Mouse (Mus musculus) CD4-positive, CD25-positive, alpha-beta regulatory T cell, adult 9 weeks (primary cell): ENCODE data around the gene Hmgn1. TPM values are rescaled to one million over a fixed set of nuclear protein-coding genes. Genes with fewer than 3 reads are reported as not detected.

ENCODE experiments used
- polyA plus RNA-seq: library from polyadenylated mRNA; unstranded; fragments of 100-300 nt; shearing (Covaris generic); gene quantifications from one replicate; pipeline ENCODE4 v1.2.1, GENCODE M21; 2017

Hmgn1 gene
- 67.8 TPM for polyA plus RNA-seq

GRCm38 (mm10) chr16:96127657-96128344, at the start of gene Hmgn1:
Gene Hmgn1 (minus strand): TSS chr16:96127729.

GRCm38 (mm10) chr16:96145110-96145800, 17.7 kb upstream of the Hmgn1 start, which contains the start of gene Wrb:
Gene Wrb (plus strand): TSS chr16:96145407.

GRCm38 (mm10) chr16:96082301-96083178, 45.0 kb downstream of the Hmgn1 start, which contains the start of gene Brwd1:
Gene Brwd1 (minus strand): TSS chr16:96082526.

Other genes with a start within 250 kb of the Hmgn1 start
- 72.7 TPM for gene Psmg1, start 136.8 kb downstream of the Hmgn1 start, polyA plus RNA-seq
- gene Brwd1, start 45.2 kb downstream of the Hmgn1 start, polyA plus RNA-seq: 27.1 TPM
- gene Wrb, start 17.7 kb upstream of the Hmgn1 start, polyA plus RNA-seq: 13.9 TPM
- gene Lca5l, start 64.5 kb upstream of the Hmgn1 start, polyA plus RNA-seq: not detected
- gene Sh3bgr, start 72.7 kb upstream of the Hmgn1 start, polyA plus RNA-seq: not detected
- gene B3galt5, start 108.1 kb upstream of the Hmgn1 start, polyA plus RNA-seq: 2.2 TPM